Mouse (Mus musculus): ENCODE results near the gene Hist1h2ad. TPM values are rescaled to one million over a fixed set of nuclear protein-coding genes. Genes with fewer than 3 reads are reported as not detected.
"Not testable (repeated sequence)": the region's sequence is repeated elsewhere in the genome, so short reads cannot be mapped to it uniquely, and the experiment has no call there.

Gene Hist1h2ad
- polyA plus RNA-seq, 1 experiment from 2014 or later: 1.3 TPM

DNA sequence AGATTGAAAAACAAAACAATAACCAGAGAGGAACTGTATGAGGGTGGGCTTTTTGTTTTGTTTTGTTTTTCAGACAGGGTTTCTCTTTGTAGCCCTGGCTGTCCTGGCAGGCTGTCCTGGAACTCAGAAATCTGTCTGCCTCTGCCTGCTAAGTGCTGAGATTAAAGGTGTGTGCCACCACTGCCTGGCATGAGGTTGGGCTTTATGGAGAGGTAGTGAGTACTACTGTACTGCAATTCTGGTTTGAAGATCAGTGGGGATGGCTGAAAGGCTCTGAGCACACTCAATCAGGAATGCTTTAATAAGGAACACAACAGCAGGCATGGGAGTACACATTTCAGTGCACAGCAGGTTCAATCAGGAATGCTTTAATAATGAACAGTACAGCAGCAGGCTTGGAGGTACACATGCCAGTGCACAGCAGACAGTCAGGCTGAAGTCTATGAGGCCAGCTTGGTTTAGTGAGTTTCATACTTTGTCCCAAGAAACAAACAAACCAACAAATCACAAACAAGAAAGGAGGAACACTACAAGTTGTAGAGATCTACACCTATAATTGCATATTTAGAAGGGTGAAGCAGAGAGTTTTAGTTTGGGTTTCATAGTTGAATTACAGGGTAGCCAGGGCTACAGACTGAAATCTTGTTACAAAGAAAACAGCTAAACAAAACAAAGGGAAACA lies 9.3 kb downstream of the Hist1h2ad start:
- peak overlapping the region; percentile 85; the same call in 1 of the 2 replicates for H3K4me2 ChIP-seq (replicated peaks; ENCODE audit: low read depth)
- no peak for ATAC-seq
- H3K9ac ChIP-seq (ENCODE audit: low read depth, low read length): no peak overlapping the region
- H3K4me1 ChIP-seq (replicated peaks; ENCODE audit: control insufficient read depth, insufficient read depth, low read length): no peaks in the 10 kb centered on the region
- H3K27me3 ChIP-seq (replicated peaks; ENCODE audit: control insufficient read depth, insufficient read depth, low read length): no peaks in the 10 kb centered on the region
- H3K9me3 ChIP-seq (ENCODE audit: control insufficient read depth): no peaks in the 10 kb centered on the region
- no peak overlapping the region for H3K4me3 ChIP-seq (ENCODE audit: low read depth, low read length)
- no peak overlapping the region for H3K27ac ChIP-seq (ENCODE audit: low read depth, low read length)
- TF ChIP-seq CTCF (IDR thresholded peaks at IDR 0.05; ENCODE audit: low read depth): no peak
- no peaks in the 10 kb centered on the region for H3K36me3 ChIP-seq (ENCODE audit: control insufficient read depth, insufficient read depth)

DNA sequence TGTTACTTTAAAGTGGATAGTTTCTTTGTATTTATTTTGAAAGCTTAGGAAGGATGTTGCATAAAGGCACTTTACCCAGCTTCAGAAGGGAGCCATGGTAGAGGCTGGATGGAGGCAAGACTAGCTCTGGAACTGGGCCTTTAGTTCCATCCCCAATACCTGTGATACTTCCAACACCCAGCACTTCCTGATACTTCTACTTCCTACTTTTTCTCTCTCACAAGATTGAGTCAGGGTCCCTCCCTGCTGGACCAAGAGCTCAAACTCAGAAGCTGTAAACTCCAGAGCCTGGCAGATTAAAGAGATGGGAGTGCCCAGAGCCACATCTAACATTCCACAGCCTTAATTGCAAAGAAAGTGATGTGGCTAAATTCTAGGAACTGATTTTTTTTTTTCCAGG lies 10.2 kb downstream of the Hist1h2ad start:
- H3K9ac ChIP-seq (ENCODE audit: low read depth, low read length): peak overlapping the region; percentile 61

DNA sequence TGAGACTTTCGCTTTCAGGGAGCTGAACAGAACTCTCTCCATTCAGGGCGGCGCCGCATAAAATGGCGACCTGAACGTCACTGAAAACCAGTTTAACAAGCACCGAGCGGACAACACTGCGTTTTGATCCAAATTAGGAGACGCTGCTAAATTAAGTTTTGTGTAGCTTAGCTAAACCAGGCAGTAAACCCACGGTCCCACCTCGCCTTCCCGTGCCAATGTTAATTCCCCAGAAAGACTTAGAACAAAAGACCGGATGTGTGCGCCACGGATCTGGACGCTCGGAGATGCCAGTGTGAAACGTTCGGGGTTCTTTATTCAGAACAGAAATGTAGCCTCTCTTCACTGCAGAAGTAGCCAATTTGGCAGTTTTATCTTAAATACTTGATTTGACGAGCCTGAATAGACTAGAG lies 10.9 kb downstream of the Hist1h2ad start:
- H3K9me3 ChIP-seq (ENCODE audit: control insufficient read depth): no peaks in the 10 kb centered on the region
- peak overlapping the region; percentile 54 for H3K4me3 ChIP-seq (ENCODE audit: low read depth, low read length)
- no peaks in the 10 kb centered on the region for H3K36me3 ChIP-seq (ENCODE audit: control insufficient read depth, insufficient read depth)
- no peaks in the 10 kb centered on the region for H3K27me3 ChIP-seq (replicated peaks; ENCODE audit: control insufficient read depth, insufficient read depth, low read length)
- under 1% methylated on average over 21 of the region's 21 CpGs for WGBS
- H3K4me2 ChIP-seq (replicated peaks; ENCODE audit: low read depth): peak overlapping the region; percentile 85
- H3K27ac ChIP-seq (ENCODE audit: low read depth, low read length): peak overlapping the region; percentile 95
- H3K9ac ChIP-seq (ENCODE audit: low read depth, low read length): peak overlapping the region; percentile 61
- peak; percentile 14; the same call in 1 of the 2 replicates for ATAC-seq
- H3K4me1 ChIP-seq (replicated peaks; ENCODE audit: control insufficient read depth, insufficient read depth, low read length): no peaks in the 10 kb centered on the region
- TF ChIP-seq CTCF (IDR thresholded peaks at IDR 0.05; ENCODE audit: low read depth): no peak

More for the DNA sequence above, 10.2 kb downstream of the Hist1h2ad start:
- peak overlapping the region; percentile 85 for H3K4me2 ChIP-seq (replicated peaks; ENCODE audit: low read depth)
- H3K36me3 ChIP-seq (ENCODE audit: control insufficient read depth, insufficient read depth): no peaks in the 10 kb centered on the region
- no peaks in the 10 kb centered on the region for H3K9me3 ChIP-seq (ENCODE audit: control insufficient read depth)
- H3K4me3 ChIP-seq (ENCODE audit: low read depth, low read length): peak overlapping the region; percentile 54; the same call in 1 of the 2 replicates
- H3K4me1 ChIP-seq (replicated peaks; ENCODE audit: control insufficient read depth, insufficient read depth, low read length): no peaks in the 10 kb centered on the region
- TF ChIP-seq CTCF (IDR thresholded peaks at IDR 0.05; ENCODE audit: low read depth): no peak
- peak overlapping the region; percentile 95; the same call in 1 of the 2 replicates for H3K27ac ChIP-seq (ENCODE audit: low read depth, low read length)
- no peaks in the 10 kb centered on the region for H3K27me3 ChIP-seq (replicated peaks; ENCODE audit: control insufficient read depth, insufficient read depth, low read length)
- no peak for ATAC-seq

DNA sequence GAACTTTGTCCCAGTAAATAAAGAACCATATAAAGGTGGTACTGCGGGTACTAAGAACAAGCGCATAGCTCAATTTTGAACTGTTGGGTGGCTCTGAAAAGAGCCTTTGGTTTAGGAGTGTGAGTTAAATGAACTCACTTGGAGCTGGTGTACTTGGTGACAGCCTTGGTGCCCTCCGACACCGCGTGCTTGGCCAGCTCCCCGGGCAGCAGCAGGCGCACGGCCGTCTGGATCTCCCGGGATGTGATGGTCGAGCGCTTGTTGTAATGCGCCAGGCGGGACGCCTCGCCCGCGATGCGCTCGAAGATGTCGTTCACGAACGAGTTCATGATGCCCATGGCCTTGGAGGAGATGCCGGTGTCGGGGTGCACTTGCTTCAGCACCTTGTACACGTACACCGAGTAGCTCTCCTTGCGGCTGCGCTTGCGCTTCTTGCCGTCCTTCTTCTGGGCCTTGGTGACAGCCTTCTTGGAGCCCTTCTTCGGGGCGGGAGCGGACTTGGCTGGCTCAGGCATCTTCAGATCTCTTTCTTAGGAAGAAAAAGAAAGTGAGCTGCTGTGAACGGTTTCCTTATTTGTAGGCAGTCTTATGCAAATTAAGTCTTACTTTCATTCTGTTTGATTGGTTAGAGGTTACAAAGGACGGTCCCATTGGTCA lies 11.4 kb downstream of the Hist1h2ad start:
- H3K4me3 ChIP-seq (ENCODE audit: low read depth, low read length): peak overlapping the region; percentile 54
- H3K4me2 ChIP-seq (replicated peaks; ENCODE audit: low read depth): peak overlapping the region; percentile 85
- H3K27me3 ChIP-seq (replicated peaks; ENCODE audit: control insufficient read depth, insufficient read depth, low read length); H3K4me1 ChIP-seq (replicated peaks; ENCODE audit: control insufficient read depth, insufficient read depth, low read length); H3K36me3 ChIP-seq (ENCODE audit: control insufficient read depth, insufficient read depth); H3K9me3 ChIP-seq (ENCODE audit: control insufficient read depth): not testable (repeated sequence)
- ATAC-seq: peak; percentile 82
- H3K9ac ChIP-seq (ENCODE audit: low read depth, low read length): peak overlapping the region; percentile 61
- peak overlapping the region; percentile 95 for H3K27ac ChIP-seq (ENCODE audit: low read depth, low read length)
- WGBS: 0% methylated on average over 24 of the region's 36 CpGs

DNA sequence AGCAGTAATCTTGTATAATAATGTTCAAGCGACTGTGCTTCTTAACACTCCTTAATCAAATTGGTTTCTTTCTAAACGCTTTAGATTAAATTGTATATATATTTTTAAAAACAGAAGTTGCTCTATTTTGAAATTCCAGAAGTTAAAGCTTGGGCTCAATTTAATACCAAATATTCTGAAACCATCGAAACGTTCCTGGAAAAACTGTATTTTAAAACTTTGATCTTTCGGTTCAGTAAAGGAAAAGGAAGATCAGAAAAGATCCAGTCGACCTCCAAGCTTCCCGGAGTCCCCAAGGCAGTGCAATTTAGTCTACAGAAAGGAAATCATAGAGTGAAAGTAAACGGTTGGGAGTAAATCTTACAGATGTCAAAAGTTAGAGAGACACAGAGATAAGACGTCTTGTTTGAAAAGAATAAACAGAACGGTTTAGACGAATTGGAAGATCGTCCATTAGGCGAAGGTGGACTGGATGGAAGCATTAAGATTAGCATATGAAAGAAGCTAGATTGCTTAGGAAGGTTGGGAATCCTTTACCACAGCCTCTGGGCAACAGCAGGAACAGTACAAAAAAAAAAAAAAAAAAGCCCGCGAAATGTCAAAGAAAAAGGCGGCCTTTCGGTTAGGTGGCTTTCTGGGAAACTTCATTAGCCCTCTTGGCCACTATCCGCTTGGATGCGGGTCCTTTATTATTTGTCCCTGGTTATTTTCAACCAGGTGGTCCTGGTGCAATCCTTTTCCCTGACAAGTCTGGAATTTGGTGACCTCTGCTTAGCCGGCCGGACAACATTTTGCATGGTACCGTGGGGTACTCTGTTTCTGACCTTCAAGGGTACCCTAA lies 12.1 kb downstream of the Hist1h2ad start:
- H3K9me3 ChIP-seq (ENCODE audit: control insufficient read depth): no peaks in the 10 kb centered on the region
- WGBS: 1% methylated on average over 22 of the region's 22 CpGs
- no peak for TF ChIP-seq CTCF (IDR thresholded peaks at IDR 0.05; ENCODE audit: low read depth)
- ATAC-seq: no peak
- H3K4me1 ChIP-seq (replicated peaks; ENCODE audit: control insufficient read depth, insufficient read depth, low read length): no peaks in the 10 kb centered on the region
- H3K9ac ChIP-seq (ENCODE audit: low read depth, low read length): peak overlapping the region; percentile 38; the same call in 1 of the 2 replicates
- peak overlapping the region; percentile 54 for H3K4me3 ChIP-seq (ENCODE audit: low read depth, low read length)
- H3K27ac ChIP-seq (ENCODE audit: low read depth, low read length): peak overlapping the region; percentile 76
- H3K36me3 ChIP-seq (ENCODE audit: control insufficient read depth, insufficient read depth): no peaks in the 10 kb centered on the region
- H3K4me2 ChIP-seq (replicated peaks; ENCODE audit: low read depth): peak overlapping the region; percentile 85
- no peaks in the 10 kb centered on the region for H3K27me3 ChIP-seq (replicated peaks; ENCODE audit: control insufficient read depth, insufficient read depth, low read length)

DNA sequence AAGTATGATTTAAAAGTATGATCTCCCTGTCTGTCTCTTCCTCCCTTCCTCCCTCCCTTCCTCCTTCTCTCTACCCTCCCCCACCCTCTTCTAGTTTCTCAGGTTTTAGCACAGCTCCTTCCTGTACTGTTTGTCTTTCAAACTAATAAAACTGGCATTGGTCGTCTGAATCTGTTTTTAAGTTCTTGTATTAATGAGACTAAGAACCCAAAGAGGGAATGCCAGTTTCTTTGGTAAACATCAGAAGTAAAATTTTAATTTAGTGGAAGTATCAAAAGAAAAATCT lies 12.7 kb downstream of the Hist1h2ad start:
- H3K36me3 ChIP-seq (ENCODE audit: control insufficient read depth, insufficient read depth): no peaks in the 10 kb centered on the region
- ATAC-seq: no peak
- H3K9ac ChIP-seq (ENCODE audit: low read depth, low read length): peak overlapping the region; percentile 38; the same call in 1 of the 2 replicates
- WGBS: 3% methylated on average over 1 of the region's 1 CpGs
- H3K4me2 ChIP-seq (replicated peaks; ENCODE audit: low read depth): peak overlapping the region; percentile 85
- H3K9me3 ChIP-seq (ENCODE audit: control insufficient read depth): no peaks in the 10 kb centered on the region
- no peaks in the 10 kb centered on the region for H3K4me1 ChIP-seq (replicated peaks; ENCODE audit: control insufficient read depth, insufficient read depth, low read length)
- H3K27me3 ChIP-seq (replicated peaks; ENCODE audit: control insufficient read depth, insufficient read depth, low read length): no peaks in the 10 kb centered on the region
- peak overlapping the region; percentile 54 for H3K4me3 ChIP-seq (ENCODE audit: low read depth, low read length)
- peak overlapping the region; percentile 76 for H3K27ac ChIP-seq (ENCODE audit: low read depth, low read length)
- no peak for TF ChIP-seq CTCF (IDR thresholded peaks at IDR 0.05; ENCODE audit: low read depth)

Data from intestine, postnatal 0 days (tissue).